Mouse (Mus musculus): ENCODE data around the gene Pibf1. TPM values are rescaled to one million over a fixed set of nuclear protein-coding genes. Genes with fewer than 3 reads are reported as not detected.

Gene Pibf1
- polyA plus RNA-seq, 1 experiment = 2.5 TPM

- H3ac ChIP-seq (ENCODE audit: control insufficient read depth, insufficient read length) = no peak overlapping the region
- no peak overlapping the region for H3K4me3 ChIP-seq
- peaks cover 17% of the 10 kb centered on the region for H3K36me3 ChIP-seq (ENCODE audit: control insufficient read depth, insufficient read depth)
- H3K4me2 ChIP-seq (ENCODE audit: low read depth) = no peak overlapping the region
- no peaks in the 10 kb centered on the region for H3K27me3 ChIP-seq (ENCODE audit: control insufficient read depth, insufficient read depth, insufficient read length)
- no peaks in the 10 kb centered on the region for H3K79me2 ChIP-seq (ENCODE audit: control insufficient read depth, insufficient read depth)
- no peak for TF ChIP-seq MYOD1 (IDR thresholded peaks at IDR 0.05; ENCODE audit: control insufficient read depth in 1 of 3, insufficient read length in 2 of 3, low read depth in 2 of 3)
- TF ChIP-seq SRF (IDR thresholded peaks at IDR 0.05; ENCODE audit: control insufficient read depth, insufficient read length, low read depth) = no peak
- TF ChIP-seq POLR2AphosphoS2 (IDR thresholded peaks at IDR 0.05; ENCODE audit: insufficient read length, low read depth) = no peak
- TF ChIP-seq USF1 (IDR thresholded peaks at IDR 0.05; ENCODE audit: low read depth) = no peak
- no peak for TF ChIP-seq POLR2A (IDR thresholded peaks at IDR 0.05; ENCODE audit: insufficient read length, low read depth)
- TF ChIP-seq TCF12 (IDR thresholded peaks at IDR 0.05; ENCODE audit: insufficient read depth, poor library complexity, severe bottlenecking) = no peak
- no peak for TF ChIP-seq TCF3 (IDR thresholded peaks at IDR 0.05; ENCODE audit: insufficient read length, low read depth)
- TF ChIP-seq MYOG (IDR thresholded peaks at IDR 0.05; ENCODE audit: control insufficient read depth in 1 of 3, insufficient read depth in 1 of 3, insufficient read length in 2 of 3, low read depth in 2 of 3) = no peak
Measured at GRCm38 (mm10) chr14:99134048-99134447, 34.8 kb downstream of the Pibf1 start.

- no peak for TF ChIP-seq E2F4 (IDR thresholded peaks at IDR 0.05; ENCODE audit: insufficient read depth)
- no peak for TF ChIP-seq TCF3 (IDR thresholded peaks at IDR 0.05; ENCODE audit: insufficient read length, low read depth)
- no peak for TF ChIP-seq REST (IDR thresholded peaks at IDR 0.05; ENCODE audit: insufficient read depth, insufficient read length)
- TF ChIP-seq MYOG (IDR thresholded peaks at IDR 0.05; ENCODE audit: control insufficient read depth in 1 of 3, insufficient read depth in 1 of 3, insufficient read length in 2 of 3, low read depth in 2 of 3) = no peak
- no peak for TF ChIP-seq TCF12 (IDR thresholded peaks at IDR 0.05; ENCODE audit: insufficient read depth, poor library complexity, severe bottlenecking)
- TF ChIP-seq SRF (IDR thresholded peaks at IDR 0.05; ENCODE audit: control insufficient read depth, insufficient read length, low read depth) = no peak
- TF ChIP-seq POLR2AphosphoS2 (IDR thresholded peaks at IDR 0.05; ENCODE audit: insufficient read length, low read depth) = no peak
- TF ChIP-seq MYOD1 (IDR thresholded peaks at IDR 0.05; ENCODE audit: control insufficient read depth in 1 of 3, insufficient read length in 2 of 3, low read depth in 2 of 3) = no peak
- no peak for TF ChIP-seq MAX (IDR thresholded peaks at IDR 0.05; ENCODE audit: low read depth)
- H3K79me2 ChIP-seq (ENCODE audit: control insufficient read depth, insufficient read depth) = no peaks in the 10 kb centered on the region
- H3K4me2 ChIP-seq (ENCODE audit: low read depth) = no peak overlapping the region
- H3ac ChIP-seq (ENCODE audit: control insufficient read depth, insufficient read length) = no peak overlapping the region
- no peaks in the 10 kb centered on the region for H3K27me3 ChIP-seq (ENCODE audit: control insufficient read depth, insufficient read depth, insufficient read length)
- no peak overlapping the region for H3K4me3 ChIP-seq
- peaks cover 18% of the 10 kb centered on the region for H3K36me3 ChIP-seq (ENCODE audit: control insufficient read depth, insufficient read depth)
Measured at GRCm38 (mm10) chr14:99135761-99136160, 36.5 kb downstream of the Pibf1 start.

GRCm38 (mm10) chr14:99136297-99136696 lies 37.1 kb downstream of the Pibf1 start:
- Histone ChIP-seq H3K4me3 (no peak overlapping the region), H3K79me2 (ENCODE audit: control insufficient read depth, insufficient read depth) (no peaks in the 10 kb centered on the region), H3ac (ENCODE audit: control insufficient read depth, insufficient read length) (no peak overlapping the region), H3K36me3 (ENCODE audit: control insufficient read depth, insufficient read depth) (peaks cover 19% of the 10 kb centered on the region), H3K4me2 (ENCODE audit: low read depth) (no peak overlapping the region), H3K27me3 (ENCODE audit: control insufficient read depth, insufficient read depth, insufficient read length) (no peaks in the 10 kb centered on the region)
- TF ChIP-seq USF1 (IDR thresholded peaks at IDR 0.05; ENCODE audit: low read depth) = no peak
- TF ChIP-seq POLR2AphosphoS2 (IDR thresholded peaks at IDR 0.05; ENCODE audit: insufficient read length, low read depth) = no peak
- TF ChIP-seq CEBPB (IDR thresholded peaks at IDR 0.05; ENCODE audit: insufficient read depth, poor library complexity, severe bottlenecking) = no peak
- TF ChIP-seq TCF3 (IDR thresholded peaks at IDR 0.05; ENCODE audit: insufficient read length, low read depth) = no peak
- TF ChIP-seq MYOG (IDR thresholded peaks at IDR 0.05; ENCODE audit: control insufficient read depth in 1 of 3, insufficient read depth in 1 of 3, insufficient read length in 2 of 3, low read depth in 2 of 3) = no peak
- no peak for TF ChIP-seq MAX (IDR thresholded peaks at IDR 0.05; ENCODE audit: low read depth)
- no peak for TF ChIP-seq SRF (IDR thresholded peaks at IDR 0.05; ENCODE audit: control insufficient read depth, insufficient read length, low read depth)
- TF ChIP-seq TCF12 (IDR thresholded peaks at IDR 0.05; ENCODE audit: insufficient read depth, poor library complexity, severe bottlenecking) = no peak
- no peak for TF ChIP-seq E2F4 (IDR thresholded peaks at IDR 0.05; ENCODE audit: insufficient read depth)
- TF ChIP-seq POLR2A (IDR thresholded peaks at IDR 0.05; ENCODE audit: insufficient read length, low read depth) = no peak
- no peak for TF ChIP-seq REST (IDR thresholded peaks at IDR 0.05; ENCODE audit: insufficient read depth, insufficient read length)
- no peak for TF ChIP-seq MYOD1 (IDR thresholded peaks at IDR 0.05; ENCODE audit: control insufficient read depth in 1 of 3, insufficient read length in 2 of 3, low read depth in 2 of 3)

GRCm38 (mm10) chr14:99140036-99140435 lies 40.8 kb downstream of the Pibf1 start:
- Histone ChIP-seq H3K4me2 (ENCODE audit: low read depth) (no peak overlapping the region), H3K4me3 (no peak overlapping the region), H3K79me2 (ENCODE audit: control insufficient read depth, insufficient read depth) (no peaks in the 10 kb centered on the region), H3K36me3 (ENCODE audit: control insufficient read depth, insufficient read depth) (peaks cover 20% of the 10 kb centered on the region), H3ac (ENCODE audit: control insufficient read depth, insufficient read length) (no peak overlapping the region), H3K27me3 (ENCODE audit: control insufficient read depth, insufficient read depth, insufficient read length) (no peaks in the 10 kb centered on the region)
- no peak for TF ChIP-seq CEBPB (IDR thresholded peaks at IDR 0.05; ENCODE audit: insufficient read depth, poor library complexity, severe bottlenecking)

- no peaks in the 10 kb centered on the region for H3K79me2 ChIP-seq (ENCODE audit: control insufficient read depth, insufficient read depth)
- no peaks in the 10 kb centered on the region for H3K27me3 ChIP-seq (ENCODE audit: control insufficient read depth, insufficient read depth, insufficient read length)
- TF ChIP-seq MYOG (IDR thresholded peaks at IDR 0.05; ENCODE audit: control insufficient read depth in 1 of 3, insufficient read depth in 1 of 3, insufficient read length in 2 of 3, low read depth in 2 of 3) = no peak
- no peak for TF ChIP-seq E2F4 (IDR thresholded peaks at IDR 0.05; ENCODE audit: insufficient read depth)
- no peak for TF ChIP-seq POLR2A (IDR thresholded peaks at IDR 0.05; ENCODE audit: insufficient read length, low read depth)
- TF ChIP-seq TCF3 (IDR thresholded peaks at IDR 0.05; ENCODE audit: insufficient read length, low read depth) = no peak
- no peak for TF ChIP-seq POLR2AphosphoS2 (IDR thresholded peaks at IDR 0.05; ENCODE audit: insufficient read length, low read depth)
- TF ChIP-seq TCF12 (IDR thresholded peaks at IDR 0.05; ENCODE audit: insufficient read depth, poor library complexity, severe bottlenecking) = no peak
- no peak for TF ChIP-seq MYOD1 (IDR thresholded peaks at IDR 0.05; ENCODE audit: control insufficient read depth in 1 of 3, insufficient read length in 2 of 3, low read depth in 2 of 3)
- no peak overlapping the region for H3K4me3 ChIP-seq
- no peak overlapping the region for H3K4me2 ChIP-seq (ENCODE audit: low read depth)
- peaks cover 19% of the 10 kb centered on the region for H3K36me3 ChIP-seq (ENCODE audit: control insufficient read depth, insufficient read depth)
- H3ac ChIP-seq (ENCODE audit: control insufficient read depth, insufficient read length) = no peak overlapping the region
Measured at GRCm38 (mm10) chr14:99141786-99142633, 42.8 kb downstream of the Pibf1 start.

Measured in myocyte (in vitro differentiated cells).